Mouse (Mus musculus) kidney, embryonic 14.5 days (tissue): ENCODE measurements at regions not wholly inside any gene's neighbourhood (a gene's known extent, or its start where the extent isn't known, plus 50 kb on each side); places are given as distances from the start of the nearest gene placed in this dataset.

Source experiments
- ATAC-seq: fragments of 200-750 bp; cut with Nextera tagmentation; 2 replicates; pipeline ENCODE4 v1.8.0; 2017; ENCODE audit warnings: moderate number of reproducible peaks, mild to moderate bottlenecking, moderate TSS enrichment, moderate library complexity; ENCODE audit not compliant: low FRiP score, low TSS enrichment
- H3K27ac ChIP-seq: fragments of 300-500 bp; sonication (generic); 2 replicates; pipeline ENCODE4 v1.5.1; 2014; ENCODE audit warnings: low read depth, mild to moderate bottlenecking, low read length, moderate library complexity, mixed read lengths
- H3K27me3 ChIP-seq: fragments of 300-500 bp; sonication (generic); 2 replicates; pipeline ENCODE4 v1.6.1; 2014; ENCODE audit warnings: mild to moderate bottlenecking, low read length; ENCODE audit not compliant: control insufficient read depth, insufficient read depth
- H3K36me3 ChIP-seq: fragments of 300-500 bp; sonication (generic); 2 replicates; pipeline ENCODE4 v1.6.1; 2014; ENCODE audit warnings: low read length, mixed read lengths; ENCODE audit not compliant: control insufficient read depth, insufficient read depth
- H3K4me1 ChIP-seq: fragments of 300-500 bp; sonication (generic); 2 replicates; pipeline ENCODE4 v1.6.1; 2014; ENCODE audit warnings: low read length, mixed read lengths; ENCODE audit not compliant: control insufficient read depth, insufficient read depth
- H3K4me2 ChIP-seq: fragments of 300-500 bp; sonication (generic); replicated peaks from 2 replicates; pipeline ENCODE4 v1.6.1; 2014; ENCODE audit warnings: low read depth, mild to moderate bottlenecking, low read length
- H3K4me3 ChIP-seq: fragments of 300-500 bp; sonication (generic); 2 replicates; pipeline ENCODE4 v1.5.1; 2014; ENCODE audit warnings: mild to moderate bottlenecking, low read length
- H3K9ac ChIP-seq: fragments of 300-500 bp; sonication (generic); 2 replicates; pipeline ENCODE4 v1.6.1; 2014; ENCODE audit warnings: low read depth, mild to moderate bottlenecking, low read length, moderate library complexity
- H3K9me3 ChIP-seq: fragments of 300-500 bp; sonication (generic); 2 replicates; pipeline ENCODE4 v1.6.1; 2016; ENCODE audit warnings: low read length; ENCODE audit not compliant: control insufficient read depth
- WGBS: fragments of 180-500 bp; shearing (Covaris S2); extraction: QIAGEN DNeasy Blood & Tissue Kit; methylation state at CpG from one replicate; pipeline ENCODE4 v1.1.7; 2014; 5-methylcytosine and 5-hydroxymethylcytosine counted together

DNA sequence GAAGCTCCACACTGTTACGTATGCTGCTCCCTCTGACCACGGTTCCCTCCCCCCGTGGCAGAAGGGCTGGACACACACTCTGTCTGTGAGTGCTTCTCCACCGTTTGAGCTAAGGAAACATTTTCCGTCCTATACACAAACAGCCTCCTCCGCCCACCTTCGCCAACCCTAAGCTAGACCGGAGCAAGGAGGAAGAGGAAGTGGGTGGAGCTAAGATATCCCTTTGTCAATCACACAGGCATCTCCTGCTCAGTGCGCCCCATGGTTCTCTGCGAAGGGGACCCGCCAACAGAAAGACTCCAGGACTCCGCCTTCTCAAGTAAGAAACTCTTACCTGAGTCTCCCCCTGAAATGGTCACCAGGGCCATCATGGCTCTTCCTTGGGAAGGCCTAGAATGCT, 61.9 kb upstream of the Cdh5 start:
- H3K4me1 ChIP-seq = peaks cover 6% of the 10 kb centered on the region
- H3K4me2 ChIP-seq = no peak overlapping the region
- H3K27ac ChIP-seq = no peak overlapping the region
- ATAC-seq = 0 out of 2 replicates have a peak, but pooled peaks have one; percentile 43
- no peaks in the 10 kb centered on the region for H3K27me3 ChIP-seq
- WGBS = 73% methylated on average over 12 of the region's 12 CpGs
- H3K4me3 ChIP-seq = no peak overlapping the region
- no peaks in the 10 kb centered on the region for H3K9me3 ChIP-seq
- H3K9ac ChIP-seq = no peak overlapping the region
- H3K36me3 ChIP-seq = no peaks in the 10 kb centered on the region

DNA sequence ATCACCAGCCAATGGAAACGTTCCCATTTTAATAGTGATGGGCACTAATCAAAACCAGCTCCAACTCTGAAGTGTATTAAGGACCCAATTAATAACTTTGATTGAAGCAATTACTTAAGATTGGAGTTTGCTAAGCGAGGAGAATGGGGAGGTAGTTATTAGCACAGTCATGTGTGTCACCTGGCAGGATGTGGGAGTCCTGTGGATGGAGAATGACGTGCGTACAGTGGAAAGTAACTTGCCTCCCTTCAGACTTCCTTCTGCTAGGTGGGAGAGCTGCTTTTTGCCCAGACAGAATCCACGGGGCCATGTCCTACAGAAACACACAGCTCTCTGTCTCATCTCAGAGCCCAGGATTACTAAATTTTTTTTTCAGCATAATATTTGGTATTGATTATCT, 59.9 kb upstream of the Cdh5 start:
- no peaks in the 10 kb centered on the region for H3K27me3 ChIP-seq
- H3K4me2 ChIP-seq = no peak overlapping the region
- 67% methylated on average over 5 of the region's 5 CpGs for WGBS
- ATAC-seq = no peak
- no peak overlapping the region for H3K27ac ChIP-seq
- H3K4me3 ChIP-seq = no peak overlapping the region
- H3K4me1 ChIP-seq = peaks cover 6% of the 10 kb centered on the region
- H3K9me3 ChIP-seq = no peaks in the 10 kb centered on the region
- H3K9ac ChIP-seq = no peak overlapping the region
- no peaks in the 10 kb centered on the region for H3K36me3 ChIP-seq

DNA sequence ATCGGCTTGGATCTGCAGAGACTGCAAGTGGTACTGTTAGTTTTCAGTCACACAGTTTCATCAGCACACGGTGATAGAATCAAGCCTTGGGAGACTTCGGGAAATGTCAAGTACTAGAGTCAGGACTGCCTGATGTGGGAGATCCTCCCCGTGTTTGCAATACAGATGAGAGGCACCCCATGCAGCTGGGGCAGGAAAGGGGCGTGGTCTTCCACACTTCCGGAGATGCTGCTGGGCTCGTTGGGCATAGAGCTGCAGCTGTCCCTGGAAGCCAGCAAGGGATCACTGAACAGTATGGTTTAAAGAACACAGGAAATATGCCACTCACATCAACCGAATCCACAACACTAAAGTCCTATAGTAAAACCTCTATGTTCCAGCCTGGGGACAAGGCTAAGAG, 59.0 kb upstream of the Cdh5 start:
- ATAC-seq = no peak

DNA sequence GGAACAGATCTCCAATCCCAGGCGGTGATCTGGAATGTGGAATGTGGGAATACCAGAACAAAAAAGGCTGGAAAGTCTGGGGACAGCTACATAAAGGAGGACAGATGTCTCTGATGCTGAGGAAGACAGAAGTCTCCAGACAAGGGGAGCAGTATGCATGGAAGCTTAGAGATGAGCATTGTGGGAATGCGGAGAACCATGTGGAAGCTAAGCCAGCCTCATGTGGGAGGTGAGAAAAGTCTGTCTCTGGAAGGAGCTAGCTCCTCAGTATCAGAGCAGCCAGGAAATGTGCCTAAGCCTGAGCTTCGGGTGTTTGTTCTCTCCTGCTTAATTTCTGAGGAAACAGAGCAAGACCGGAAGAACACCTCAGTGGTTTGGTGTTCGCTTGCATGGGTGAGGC, 53.4 kb upstream of the Cdh5 start:
- no peak overlapping the region for H3K27ac ChIP-seq
- H3K4me1 ChIP-seq = no peaks in the 10 kb centered on the region
- no peak overlapping the region for H3K9ac ChIP-seq
- H3K9me3 ChIP-seq = no peaks in the 10 kb centered on the region
- WGBS = 65% methylated on average over 5 of the region's 5 CpGs
- H3K4me2 ChIP-seq = no peak overlapping the region
- H3K36me3 ChIP-seq = no peaks in the 10 kb centered on the region
- no peak for ATAC-seq
- no peak overlapping the region for H3K4me3 ChIP-seq
- H3K27me3 ChIP-seq = no peaks in the 10 kb centered on the region

More for the DNA sequence above, 59.0 kb upstream of the Cdh5 start:
- WGBS = 30% methylated on average over 8 of the region's 8 CpGs
- Histone ChIP-seq H3K4me3 (no peak overlapping the region), H3K27ac (no peak overlapping the region), H3K4me1 (peaks cover 6% of the 10 kb centered on the region), H3K9ac (no peak overlapping the region), H3K36me3 (no peaks in the 10 kb centered on the region), H3K27me3 (no peaks in the 10 kb centered on the region), H3K4me2 (no peak overlapping the region), H3K9me3 (no peaks in the 10 kb centered on the region)

DNA sequence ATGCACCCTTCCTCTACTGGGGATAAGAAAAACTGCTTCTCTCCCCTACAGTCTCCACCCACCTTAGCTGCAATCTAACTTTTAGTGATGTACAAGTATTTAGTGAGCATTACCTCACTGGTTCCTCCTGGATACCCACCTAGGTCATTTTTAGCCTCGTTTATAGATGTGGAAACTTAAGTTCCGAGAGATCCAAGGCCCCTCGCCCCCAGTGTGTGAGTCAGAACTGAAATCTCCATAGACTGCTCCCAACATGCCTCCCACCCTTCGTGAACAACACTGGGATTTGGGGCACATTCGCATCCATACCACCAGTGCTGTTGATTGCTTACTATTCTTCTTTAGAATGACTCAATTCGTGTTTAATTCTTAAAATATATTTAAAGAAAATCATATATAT, 52.2 kb upstream of the Cdh5 start:
- no peaks in the 10 kb centered on the region for H3K4me1 ChIP-seq
- WGBS = 85% methylated on average over 6 of the region's 6 CpGs
- no peak overlapping the region for H3K4me3 ChIP-seq
- ATAC-seq = no peak
- H3K9ac ChIP-seq = no peak overlapping the region
- no peak overlapping the region for H3K4me2 ChIP-seq
- H3K27me3 ChIP-seq = no peaks in the 10 kb centered on the region
- no peaks in the 10 kb centered on the region for H3K36me3 ChIP-seq
- H3K9me3 ChIP-seq = no peaks in the 10 kb centered on the region
- no peak overlapping the region for H3K27ac ChIP-seq

DNA sequence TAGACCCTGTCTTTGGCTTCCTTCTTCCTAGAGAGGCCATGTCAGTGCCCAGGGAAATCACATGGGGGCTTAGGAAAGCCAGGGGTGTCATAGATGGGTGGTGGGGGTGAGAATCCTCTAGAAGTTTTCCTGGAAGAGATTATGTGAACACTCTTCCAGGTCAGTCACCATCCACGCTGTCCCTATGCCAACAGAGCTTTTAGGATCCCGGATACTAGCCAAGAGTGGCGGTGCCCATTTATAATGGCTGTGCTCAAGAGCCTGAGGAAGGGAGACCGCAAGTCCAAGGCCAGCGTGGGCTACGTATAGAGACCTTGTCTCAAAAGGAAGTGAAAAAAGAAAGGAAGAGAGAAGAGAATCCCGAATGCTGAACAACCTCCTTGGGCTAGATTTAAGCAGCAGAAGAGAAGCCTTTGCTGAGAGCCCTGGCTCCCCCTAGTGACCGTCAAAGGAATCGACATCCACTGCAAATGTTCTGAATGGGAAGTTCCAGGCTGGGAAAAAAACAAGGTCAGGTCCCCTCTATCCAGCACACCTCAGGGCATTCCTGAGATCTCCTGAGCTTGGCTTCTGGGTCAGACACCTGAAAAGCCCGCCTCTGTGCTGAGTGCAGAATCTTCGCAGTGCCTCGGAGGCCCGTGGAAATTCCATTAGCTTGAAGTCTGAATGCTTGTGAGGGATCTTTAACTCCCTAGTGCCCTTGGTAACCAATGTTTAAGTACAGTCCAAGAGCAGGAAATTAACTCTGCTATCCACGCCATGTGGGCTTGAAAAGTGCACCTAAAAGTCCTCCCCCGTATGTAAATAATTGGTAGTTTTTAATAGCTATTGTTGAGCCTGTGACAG, 50.5 kb upstream of the Cdh5 start:
- Histone ChIP-seq H3K4me3 (no peak overlapping the region), H3K27ac (no peak overlapping the region), H3K36me3 (no peaks in the 10 kb centered on the region), H3K4me2 (no peak overlapping the region), H3K4me1 (no peaks in the 10 kb centered on the region), H3K9ac (no peak overlapping the region), H3K9me3 (no peaks in the 10 kb centered on the region), H3K27me3 (no peaks in the 10 kb centered on the region)
- 28% methylated on average over 15 of the region's 15 CpGs for WGBS
- peak; percentile 68 for ATAC-seq

DNA sequence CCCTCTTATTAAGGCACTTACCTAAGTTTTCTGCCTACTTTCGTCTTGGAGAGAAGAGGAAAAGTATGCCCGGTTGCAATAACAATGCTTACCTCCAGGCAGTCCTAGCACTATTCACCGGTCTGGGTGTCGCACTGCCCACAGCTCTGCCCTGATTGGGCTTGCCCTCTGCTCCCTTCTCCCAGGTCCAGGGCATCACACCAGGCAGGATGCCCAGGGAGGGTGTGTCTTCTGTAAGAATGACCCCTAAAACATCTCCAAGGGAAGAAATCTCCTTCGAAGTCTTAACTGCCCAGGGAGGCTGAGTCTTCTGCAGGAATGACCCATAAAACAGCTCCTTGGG, 49.9 kb upstream of the Cdh5 start:
- no peak overlapping the region for H3K27ac ChIP-seq
- H3K4me2 ChIP-seq = no peak overlapping the region
- H3K36me3 ChIP-seq = no peaks in the 10 kb centered on the region
- 44% methylated on average over 5 of the region's 5 CpGs for WGBS
- H3K4me3 ChIP-seq = no peak overlapping the region
- H3K9me3 ChIP-seq = no peaks in the 10 kb centered on the region
- no peaks in the 10 kb centered on the region for H3K4me1 ChIP-seq
- H3K27me3 ChIP-seq = no peaks in the 10 kb centered on the region
- H3K9ac ChIP-seq = no peak overlapping the region
- ATAC-seq = peak; percentile 58; the same call in 1 of the 2 replicates
